Mouse (Mus musculus) thymus, adult 2 months (tissue): ENCODE measurements around the gene Utp3. TPM values are rescaled to one million over a fixed set of nuclear protein-coding genes. Genes with fewer than 3 reads are reported as not detected.

Experiments
- DNase-seq: peaks from one replicate; pipeline ENCODE4 v3.0.0; 2021
- H3K27ac ChIP-seq: fragments of 200-500 bp; 2 replicates; pipeline ENCODE4 v1.5.1; 2012; ENCODE audit warnings: low read length, control low read depth; ENCODE audit not compliant: control insufficient read depth, insufficient read depth
- H3K27me3 ChIP-seq: fragments of 200-500 bp; 2 replicates; pipeline ENCODE4 v1.6.1; 2012; ENCODE audit warnings: mild to moderate bottlenecking, low read length, moderate library complexity, mixed read lengths; ENCODE audit not compliant: control insufficient read depth, insufficient read depth
- H3K36me3 ChIP-seq: fragments of 200-500 bp; 2 replicates; pipeline ENCODE4 v1.6.1; 2012; ENCODE audit warnings: mild to moderate bottlenecking, low read length, moderate library complexity; ENCODE audit not compliant: control insufficient read depth, insufficient read depth
- H3K4me1 ChIP-seq: fragments of 200-500 bp; replicated peaks from 2 replicates; pipeline ENCODE4 v1.6.1; 2012; ENCODE audit warnings: low read length; ENCODE audit not compliant: control insufficient read depth, insufficient read depth
- H3K4me3 ChIP-seq: fragments of 200-500 bp; 2 replicates; pipeline ENCODE4 v1.5.1; 2012; ENCODE audit warnings: mild to moderate bottlenecking, low read length, control low read depth, moderate library complexity; ENCODE audit not compliant: control insufficient read depth, insufficient read depth
- CTCF ChIP-seq: fragments of 200-500 bp; IDR thresholded peaks from 2 replicates; pipeline ENCODE4 v1.5.1; 2012; ENCODE audit warnings: mild to moderate bottlenecking, control low read depth, low read length, moderate library complexity, borderline replicate concordance; ENCODE audit not compliant: control insufficient read depth, poor library complexity, insufficient read depth; ENCODE audit errors: extremely low read depth
- POLR2A ChIP-seq: fragments of 200-500 bp; IDR thresholded peaks from 2 replicates; pipeline ENCODE4 v1.6.1; 2012; ENCODE audit warnings: mild to moderate bottlenecking, low read length, control low read depth, moderate library complexity; ENCODE audit not compliant: control insufficient read depth, poor library complexity, insufficient read depth; ENCODE audit errors: extremely low read depth
- WGBS: fragments of 180-500 bp; shearing (Covaris S2); methylation state at CpG from one replicate; pipeline ENCODE4 v1.1.7; 2018; 5-methylcytosine and 5-hydroxymethylcytosine counted together
- polyA plus RNA-seq: library from polyadenylated mRNA; depleted of rRNA; stranded (reverse); fragments of >200 nt; gene quantifications from 2 replicates; pipeline ENCODE4 v1.2.3, GENCODE M21; 2012

Gene Utp3
- polyA plus RNA-seq, 1 experiment: 21.3 TPM

DNA sequence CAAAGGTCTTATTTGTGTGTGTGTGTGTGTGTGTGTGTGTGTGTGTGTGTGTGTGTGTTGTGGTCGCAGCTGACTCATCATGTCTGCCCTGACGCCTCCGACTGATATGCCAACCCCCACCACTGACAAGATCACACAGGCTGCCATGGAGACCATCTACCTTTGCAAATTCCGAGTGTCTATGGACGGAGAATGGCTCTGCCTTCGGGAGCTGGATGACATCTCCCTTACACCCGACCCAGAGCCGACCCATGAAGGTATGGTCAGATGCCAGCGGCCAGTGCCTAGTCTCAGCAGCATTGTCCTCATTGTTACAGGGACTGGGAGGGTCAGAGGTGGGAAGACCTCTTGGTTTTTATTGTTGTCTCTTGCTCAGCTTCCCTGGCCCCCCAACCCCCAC is 29.8 kb downstream of the Utp3 start:
- WGBS: 86% methylated on average over 9 of the region's 9 CpGs
- Histone ChIP-seq H3K4me1 (no peaks in the 10 kb centered on the region), H3K4me3 (no peak overlapping the region), H3K36me3 (no peaks in the 10 kb centered on the region), H3K27me3 (no peaks in the 10 kb centered on the region), H3K27ac (no peak overlapping the region)
- no peak for DNase-seq
- TF ChIP-seq POLR2A (no peak), CTCF (no peak)

- TF ChIP-seq POLR2A (no peak), CTCF (no peak)
- DNase-seq: no peak
- Histone ChIP-seq H3K4me1 (no peaks in the 10 kb centered on the region), H3K27me3 (no peaks in the 10 kb centered on the region), H3K36me3 (no peaks in the 10 kb centered on the region), H3K4me3 (no peak overlapping the region), H3K27ac (no peak overlapping the region)
- WGBS: 95% methylated on average over 7 of the region's 7 CpGs
These were observed 32.3 kb downstream of the Utp3 start for GRCm38 (mm10) chr5:88586407-88587174.

DNA sequence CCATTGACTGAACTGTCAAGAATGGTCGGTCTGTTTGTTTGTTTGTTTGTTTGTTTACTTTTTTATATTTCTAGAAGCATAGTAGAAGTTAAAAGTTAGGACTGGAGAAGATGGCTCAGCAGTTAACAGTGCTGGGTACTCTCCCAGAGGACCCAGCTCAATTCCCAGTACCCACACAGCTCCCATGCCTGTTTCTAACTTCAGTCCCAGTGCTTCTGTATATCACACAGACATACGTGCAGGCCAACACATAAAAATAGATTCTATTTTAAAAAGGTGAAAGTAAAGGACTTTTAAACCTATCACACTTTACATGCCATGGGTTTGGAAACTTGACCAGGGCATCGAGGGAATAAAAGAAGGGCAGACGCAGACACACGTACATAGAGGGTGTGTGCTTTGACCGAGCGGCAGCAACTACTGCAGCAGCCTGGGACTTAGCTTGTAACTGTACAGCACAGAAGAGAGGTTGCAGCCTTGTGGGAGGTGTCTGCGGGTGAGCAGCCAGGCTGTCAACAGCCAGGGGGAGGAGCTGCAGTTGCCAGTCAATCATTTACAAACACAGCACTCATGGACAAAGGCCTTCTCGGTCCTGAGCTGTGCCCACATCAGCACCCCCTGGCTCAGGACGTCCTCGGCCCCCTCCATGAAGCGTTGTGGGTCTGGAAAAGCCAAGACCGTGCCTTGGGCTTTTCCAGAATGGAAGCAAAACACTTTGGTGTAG is 33.1 kb downstream of the Utp3 start:
- Histone ChIP-seq H3K27me3 (no peaks in the 10 kb centered on the region), H3K4me3 (no peak overlapping the region), H3K27ac (no peak overlapping the region), H3K36me3 (no peaks in the 10 kb centered on the region), H3K4me1 (no peaks in the 10 kb centered on the region)
- WGBS: 87% methylated on average over 13 of the region's 13 CpGs
- TF ChIP-seq POLR2A: no peak
- no peak for TF ChIP-seq CTCF
- DNase-seq: no peak

- H3K4me3 ChIP-seq: no peak overlapping the region
- H3K4me1 ChIP-seq: no peaks in the 10 kb centered on the region
- no peak for TF ChIP-seq POLR2A
- TF ChIP-seq CTCF: no peak
- no peaks in the 10 kb centered on the region for H3K36me3 ChIP-seq
- H3K27ac ChIP-seq: no peak overlapping the region
- WGBS: 94% methylated on average over 5 of the region's 5 CpGs
- no peaks in the 10 kb centered on the region for H3K27me3 ChIP-seq
- DNase-seq: no peak
These were observed 34.2 kb downstream of the Utp3 start for GRCm38 (mm10) chr5:88588481-88588880.

DNA sequence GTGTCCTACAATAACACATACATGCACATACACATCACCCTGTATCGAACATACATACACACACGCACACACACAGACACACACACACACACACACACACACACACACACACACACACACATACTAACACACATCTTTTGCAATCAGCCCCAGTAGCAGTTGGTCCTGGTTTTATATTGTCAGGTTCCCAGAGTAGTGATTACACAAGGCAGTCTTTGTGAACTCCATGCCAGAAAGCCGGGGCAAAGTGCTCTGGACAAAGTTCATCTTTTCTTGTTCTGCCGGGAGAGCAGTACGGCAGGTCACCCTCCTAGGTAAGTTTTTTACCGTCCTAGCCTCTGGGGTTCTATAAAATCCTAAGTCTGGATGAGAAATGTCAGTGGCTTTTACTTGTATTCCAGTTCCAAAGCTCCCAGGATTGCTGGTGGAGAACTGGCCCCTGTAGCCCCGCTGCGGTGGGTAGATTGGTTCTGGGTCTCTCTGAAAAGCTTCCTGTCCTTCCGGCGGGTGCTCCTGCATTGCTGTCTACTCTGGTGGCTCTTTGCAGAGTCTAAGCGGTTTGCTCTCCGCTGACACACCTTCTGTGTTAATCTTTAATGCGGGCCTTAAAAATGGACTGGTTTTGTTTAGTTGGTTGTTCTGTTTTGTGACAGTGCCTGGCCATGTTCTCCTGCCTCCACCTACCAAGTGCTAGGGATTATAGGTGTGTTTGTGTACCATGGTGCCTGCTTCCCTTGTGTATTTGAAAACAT is 39.3 kb downstream of the Utp3 start:
- no peak for DNase-seq
- TF ChIP-seq POLR2A: no peak
- no peak for TF ChIP-seq CTCF
- Histone ChIP-seq H3K27ac (no peak overlapping the region), H3K36me3 (no peaks in the 10 kb centered on the region), H3K27me3 (no peaks in the 10 kb centered on the region), H3K4me1 (no peaks in the 10 kb centered on the region), H3K4me3 (no peak overlapping the region)
- 93% methylated on average over 13 of the region's 13 CpGs for WGBS

DNA sequence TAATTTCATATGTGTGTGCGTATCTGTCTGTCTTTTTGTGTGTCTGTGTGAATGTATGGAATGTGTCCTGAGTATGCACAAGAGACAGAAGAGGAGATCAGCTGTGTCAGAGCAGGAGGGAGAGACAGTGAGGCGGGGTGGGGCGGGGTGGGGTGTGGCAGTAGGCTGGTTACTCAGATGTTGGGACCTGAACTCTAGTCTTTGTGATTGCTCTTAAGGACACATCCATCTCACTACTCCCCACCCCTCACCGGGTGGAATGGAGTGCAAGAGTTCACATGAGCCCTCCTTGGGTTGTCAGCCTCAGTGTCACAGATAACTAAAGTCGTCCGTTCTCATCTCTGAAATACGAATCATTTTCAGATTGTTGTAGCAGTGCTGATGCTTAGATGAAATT is 39.9 kb downstream of the Utp3 start:
- Histone ChIP-seq H3K36me3 (no peaks in the 10 kb centered on the region), H3K4me3 (no peak overlapping the region), H3K27ac (no peak overlapping the region), H3K27me3 (no peaks in the 10 kb centered on the region), H3K4me1 (no peaks in the 10 kb centered on the region)
- TF ChIP-seq CTCF (no peak), POLR2A (no peak)
- no peak for DNase-seq
- WGBS: 97% methylated on average over 7 of the region's 7 CpGs
